Mouse (Mus musculus) E14TG2a.4 (cell line): ENCODE data around the gene Flnb.

Source experiments
- H3K27me3 ChIP-seq: 2 replicates; pipeline ENCODE4 v1.6.1; 2014; ENCODE audit warnings: low read length, control low read depth; ENCODE audit not compliant: insufficient read depth
- H3K36me3 ChIP-seq: 2 replicates; pipeline ENCODE4 v1.6.1; 2014; ENCODE audit warnings: low read length, control low read depth; ENCODE audit not compliant: insufficient read depth
- H3K4me1 ChIP-seq: replicated peaks from 2 replicates; pipeline ENCODE4 v1.6.1; 2014; ENCODE audit warnings: low read depth, low read length, control low read depth
- H3K4me3 ChIP-seq: replicated peaks from 2 replicates; pipeline ENCODE4 v1.5.1; 2014; ENCODE audit warnings: mild to moderate bottlenecking, low read length
- H3K9me3 ChIP-seq: 2 replicates; pipeline ENCODE4 v1.6.1; 2014; ENCODE audit warnings: low read length, control low read depth
- CTCF ChIP-seq: conservative IDR thresholded peaks from 2 replicates; pipeline ENCODE4 v1.5.1; 2014; ENCODE audit warnings: low read length
- NANOG ChIP-seq: IDR thresholded peaks from 2 replicates; pipeline ENCODE4 v1.6.1; 2014; ENCODE audit warnings: borderline replicate concordance, low read length, mixed read lengths
- POU5F1 ChIP-seq: IDR thresholded peaks from 2 replicates; pipeline ENCODE4 v1.6.1; 2014; ENCODE audit warnings: low read length, borderline replicate concordance

Flnb gene

GRCm38 (mm10) chr14:7986913-7987312, 169.2 kb downstream of the Flnb start:
- Histone ChIP-seq H3K4me1 (no peaks in the 10 kb centered on the region), H3K4me3 (no peak overlapping the region), H3K36me3 (no peaks in the 10 kb centered on the region), H3K9me3 (no peaks in the 10 kb centered on the region), H3K27me3 (peaks cover 8% of the 10 kb centered on the region; the same call in 1 of the 2 replicates)
- TF ChIP-seq POU5F1 (no peak), NANOG (no peak), CTCF (no peak)

DNA sequence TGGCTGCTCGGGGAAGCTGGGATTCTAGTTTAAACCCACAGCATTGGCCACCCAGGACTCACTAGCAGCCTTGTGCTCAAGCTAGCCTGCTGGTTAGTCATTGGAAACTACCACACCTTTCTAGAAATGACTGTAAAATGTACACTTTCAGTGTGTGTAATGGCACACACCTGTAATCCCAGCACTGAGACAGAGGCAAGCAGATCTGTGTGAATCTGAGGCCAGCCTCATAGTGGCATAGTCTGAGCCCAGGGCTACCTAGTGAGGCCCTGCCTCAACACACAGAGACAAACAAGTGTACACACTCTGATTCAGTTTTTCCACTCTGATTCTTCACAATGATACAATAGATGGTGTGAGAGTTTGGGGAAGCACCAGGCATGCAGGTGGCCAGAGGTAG, 171.6 kb downstream of the Flnb start:
- H3K4me1 ChIP-seq: peaks cover under 1% of the 10 kb centered on the region
- H3K36me3 ChIP-seq: no peaks in the 10 kb centered on the region
- no peak for TF ChIP-seq NANOG
- no peak for TF ChIP-seq CTCF
- no peak for TF ChIP-seq POU5F1
- H3K9me3 ChIP-seq: no peaks in the 10 kb centered on the region
- no peak overlapping the region for H3K4me3 ChIP-seq
- H3K27me3 ChIP-seq: peaks cover 8% of the 10 kb centered on the region; the same call in 1 of the 2 replicates

DNA sequence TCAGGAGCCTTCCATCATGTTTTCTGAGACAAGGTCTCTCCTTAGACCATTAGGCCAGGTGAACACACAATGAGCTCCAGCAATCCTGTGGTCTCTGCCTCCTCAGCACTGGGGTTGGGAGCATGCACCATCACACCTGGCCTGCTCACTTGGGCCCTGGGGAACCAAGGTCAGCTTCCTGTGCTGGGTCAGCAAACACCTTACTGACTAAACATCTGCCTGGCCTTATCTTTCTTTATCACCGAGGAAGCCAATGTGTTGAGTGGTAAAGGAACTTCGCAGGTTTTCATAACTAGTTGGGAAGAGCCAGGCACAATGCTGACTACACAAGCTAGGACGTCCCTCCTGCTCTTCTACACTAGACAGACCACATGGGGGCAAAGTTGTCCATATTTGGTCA, 172.2 kb downstream of the Flnb start:
- H3K9me3 ChIP-seq: no peaks in the 10 kb centered on the region
- peaks cover 8% of the 10 kb centered on the region; the same call in 1 of the 2 replicates for H3K27me3 ChIP-seq
- H3K36me3 ChIP-seq: no peaks in the 10 kb centered on the region
- H3K4me3 ChIP-seq: no peak overlapping the region
- TF ChIP-seq POU5F1 (no peak), CTCF (no peak), NANOG (no peak)
- peaks cover 6% of the 10 kb centered on the region for H3K4me1 ChIP-seq

GRCm38 (mm10) chr14:7991108-7991776, 173.5 kb downstream of the Flnb start:
- H3K4me1 ChIP-seq: peaks cover 6% of the 10 kb centered on the region
- H3K9me3 ChIP-seq: no peaks in the 10 kb centered on the region
- no peak for TF ChIP-seq NANOG
- TF ChIP-seq POU5F1: no peak
- TF ChIP-seq CTCF: no peak
- peaks cover 11% of the 10 kb centered on the region; the same call in 1 of the 2 replicates for H3K27me3 ChIP-seq
- H3K4me3 ChIP-seq: no peak overlapping the region
- H3K36me3 ChIP-seq: no peaks in the 10 kb centered on the region

DNA sequence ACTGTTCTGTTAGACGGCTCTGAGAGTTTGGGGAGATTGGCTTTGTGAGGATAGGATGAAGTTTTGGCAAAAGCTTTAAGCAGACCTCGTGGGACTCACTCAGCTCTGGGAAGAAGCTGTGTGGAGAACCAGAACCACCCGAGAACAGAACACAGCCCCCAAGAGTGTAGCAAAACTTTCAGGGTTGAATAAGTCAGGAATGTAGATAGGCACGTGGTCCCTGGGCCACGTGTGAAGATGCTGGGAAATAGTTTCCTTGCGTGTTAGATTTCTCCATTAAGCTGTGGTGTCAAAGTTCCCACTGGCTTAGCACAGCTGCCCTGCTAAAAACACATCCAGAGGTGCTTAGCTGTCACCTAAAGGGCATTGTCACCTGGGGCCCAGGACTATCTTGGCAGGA, 174.4 kb downstream of the Flnb start:
- TF ChIP-seq POU5F1 (no peak), CTCF (no peak), NANOG (no peak)
- no peak overlapping the region for H3K4me3 ChIP-seq
- H3K4me1 ChIP-seq: peaks cover 12% of the 10 kb centered on the region
- H3K9me3 ChIP-seq: no peaks in the 10 kb centered on the region
- H3K27me3 ChIP-seq: peaks cover 11% of the 10 kb centered on the region; the same call in 1 of the 2 replicates
- H3K36me3 ChIP-seq: no peaks in the 10 kb centered on the region

DNA sequence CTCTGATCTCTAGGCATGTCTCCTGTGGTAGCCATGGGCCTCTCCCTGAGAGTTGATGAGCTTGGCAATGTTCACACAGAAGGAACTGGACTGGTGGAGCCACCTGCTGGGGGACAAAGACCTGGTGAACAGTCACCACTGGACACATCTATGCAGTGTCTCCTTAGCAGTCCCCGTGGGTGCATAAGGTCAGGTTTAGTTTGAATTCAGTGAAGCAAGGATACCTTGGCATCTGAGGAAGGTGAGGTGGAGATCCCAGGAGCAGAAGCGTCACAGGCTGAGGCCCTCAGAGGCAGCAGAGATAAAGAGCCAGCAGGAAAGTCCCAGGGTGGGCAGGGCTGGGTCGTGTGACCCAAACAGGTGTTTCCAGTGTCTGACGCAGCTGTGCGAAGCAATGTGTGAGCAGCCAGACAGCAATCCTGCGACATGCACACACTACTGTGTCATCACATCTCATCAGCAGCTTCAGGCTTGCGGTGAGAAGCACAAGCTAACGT, 176.6 kb downstream of the Flnb start, which contains the start of gene Dnase1l3:
Gene Dnase1l3 (minus strand): TSS at position 303 of the 497 bp plus-strand sequence.
- no peak within 1 kb of the TSS for H3K4me3 ChIP-seq
- TF ChIP-seq POU5F1 (no peak), NANOG (no peak), CTCF (no peak)

DNA sequence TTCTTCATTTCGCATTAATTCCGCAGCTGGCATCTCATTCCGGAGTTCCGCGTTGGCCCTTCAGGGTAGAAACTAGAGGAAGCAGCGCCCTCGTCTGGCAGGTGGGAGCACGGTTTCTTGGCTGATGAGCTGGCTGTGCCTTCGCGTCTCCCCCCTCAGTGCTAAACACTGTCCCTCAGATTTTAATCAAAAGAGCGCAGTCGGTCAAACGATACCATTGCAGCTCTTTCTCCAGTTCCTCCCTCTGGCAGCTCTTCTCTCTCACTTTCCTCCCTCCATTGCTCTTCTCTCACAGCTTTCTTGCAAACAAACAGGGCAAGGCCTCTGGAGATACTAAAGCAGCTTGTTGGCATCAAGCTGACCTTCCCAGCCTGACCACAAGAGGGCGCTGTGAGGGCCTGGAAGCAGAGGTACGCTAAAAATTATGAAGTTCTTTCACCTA, 179.5 kb downstream of the Flnb start:
- 0 out of 2 replicates have a peak overlapping the region, but pooled peaks have one; percentile 8 for H3K4me3 ChIP-seq
- TF ChIP-seq NANOG (no peak), CTCF (peak; percentile 88), POU5F1 (no peak)
- H3K9me3 ChIP-seq: no peaks in the 10 kb centered on the region
- no peaks in the 10 kb centered on the region for H3K36me3 ChIP-seq
- peaks cover 28% of the 10 kb centered on the region for H3K4me1 ChIP-seq
- H3K27me3 ChIP-seq: peaks cover 37% of the 10 kb centered on the region

More for the DNA sequence above, 176.6 kb downstream of the Flnb start, which contains the start of gene Dnase1l3:
- Histone ChIP-seq H3K9me3 (no peaks in the 10 kb centered on the region), H3K27me3 (peaks cover 19% of the 10 kb centered on the region), H3K4me1 (peaks cover 12% of the 10 kb centered on the region), H3K36me3 (no peaks in the 10 kb centered on the region)

DNA sequence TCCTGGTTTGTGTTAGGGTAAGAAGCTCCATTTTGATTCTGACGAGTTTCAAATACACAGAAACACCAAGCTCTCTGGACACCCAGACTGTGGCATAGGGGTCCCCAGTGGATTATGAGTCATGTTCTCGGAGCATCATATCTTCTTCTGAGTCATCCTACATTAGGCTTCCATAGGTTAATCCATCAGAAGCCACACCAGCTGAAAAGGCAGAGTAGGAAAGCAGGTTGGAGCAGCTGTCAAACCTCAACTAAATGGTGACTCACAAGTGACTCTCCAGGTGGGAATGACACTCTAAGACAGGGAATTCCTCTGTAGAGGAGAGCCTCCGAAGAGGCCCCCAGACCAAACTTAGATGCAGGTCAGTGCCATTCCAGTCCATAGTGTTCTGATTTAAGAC, 181.3 kb downstream of the Flnb start:
- H3K36me3 ChIP-seq: no peaks in the 10 kb centered on the region
- peaks cover 44% of the 10 kb centered on the region for H3K4me1 ChIP-seq

More for the DNA sequence above, 181.3 kb downstream of the Flnb start:
- H3K4me3 ChIP-seq: no peak overlapping the region
- H3K9me3 ChIP-seq: peaks cover 4% of the 10 kb centered on the region
- TF ChIP-seq CTCF: no peak
- no peak for TF ChIP-seq NANOG
- TF ChIP-seq POU5F1: no peak
- peaks cover 54% of the 10 kb centered on the region for H3K27me3 ChIP-seq
